Mouse (Mus musculus): ENCODE data around the gene Ccdc33.

The Ccdc33 gene

GRCm38 (mm10) chr9:58129508-58129907 lies 10.9 kb upstream of the Ccdc33 start:
- DNase-seq (ENCODE audit: low spot score): no peak

- no peak for DNase-seq (ENCODE audit: low spot score)
These were observed 10.3 kb upstream of the Ccdc33 start for GRCm38 (mm10) chr9:58128926-58129413.

- no peak for DNase-seq (ENCODE audit: low spot score)
These were observed 7.2 kb upstream of the Ccdc33 start for GRCm38 (mm10) chr9:58125811-58126210.

- no peak for DNase-seq (ENCODE audit: low spot score)
These were observed 6.5 kb upstream of the Ccdc33 start for GRCm38 (mm10) chr9:58125085-58125484.

- DNase-seq (ENCODE audit: low spot score): no peak
These were observed 2.5 kb downstream of the Ccdc33 start for GRCm38 (mm10) chr9:58116024-58116651.

DNA sequence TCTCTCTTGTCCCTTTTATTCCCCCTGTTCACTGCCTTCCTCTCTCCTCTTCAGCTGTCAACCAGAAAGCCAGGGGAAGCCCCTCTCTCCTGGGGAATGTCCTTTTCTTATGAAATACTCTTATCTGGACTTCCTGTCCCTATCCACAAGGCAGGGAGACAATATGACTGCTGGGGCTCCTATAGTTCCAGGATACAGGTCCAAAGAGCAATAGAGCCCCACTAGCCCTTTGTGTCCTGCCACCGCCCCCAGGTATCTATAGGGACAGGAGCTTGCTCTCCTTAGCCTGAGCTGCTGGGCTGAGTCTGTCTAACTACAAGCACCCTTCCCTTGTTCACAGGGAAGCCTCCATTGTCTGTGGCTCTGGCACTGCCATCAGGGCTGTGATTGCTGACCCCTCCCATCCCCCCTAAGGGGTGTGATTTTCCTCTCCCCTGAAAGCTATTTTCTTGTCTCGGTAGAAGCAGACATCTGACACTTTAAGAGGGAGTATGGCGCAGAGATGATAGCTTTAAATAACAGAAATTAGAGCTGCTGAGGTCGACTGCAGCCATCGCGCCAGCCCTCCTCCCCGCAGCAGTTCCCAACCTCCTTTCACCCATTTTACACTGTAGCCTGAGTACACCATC lies 3.2 kb downstream of the Ccdc33 start:
- no peak for DNase-seq (ENCODE audit: low spot score)

DNA sequence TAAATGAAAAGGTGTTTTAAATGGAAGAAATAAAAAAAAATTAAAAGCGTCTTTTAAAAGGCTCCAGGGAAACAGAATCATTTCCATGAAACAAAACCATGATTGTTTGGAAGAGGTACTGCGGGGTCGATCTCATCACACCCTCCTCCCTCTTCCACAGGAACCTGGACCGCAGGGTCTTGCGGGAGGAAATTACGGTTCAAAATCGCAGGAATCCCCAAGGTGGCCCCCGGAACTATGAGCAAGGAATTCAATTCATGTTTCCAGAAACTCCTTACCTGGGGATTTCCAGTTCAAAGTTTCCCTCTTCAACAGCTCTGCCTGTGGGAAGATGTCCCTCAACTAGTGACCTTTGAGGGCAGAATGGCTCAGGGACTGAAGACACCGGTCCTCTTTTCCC lies 4.6 kb downstream of the Ccdc33 start:
- no peak for DNase-seq (ENCODE audit: low spot score)

DNA sequence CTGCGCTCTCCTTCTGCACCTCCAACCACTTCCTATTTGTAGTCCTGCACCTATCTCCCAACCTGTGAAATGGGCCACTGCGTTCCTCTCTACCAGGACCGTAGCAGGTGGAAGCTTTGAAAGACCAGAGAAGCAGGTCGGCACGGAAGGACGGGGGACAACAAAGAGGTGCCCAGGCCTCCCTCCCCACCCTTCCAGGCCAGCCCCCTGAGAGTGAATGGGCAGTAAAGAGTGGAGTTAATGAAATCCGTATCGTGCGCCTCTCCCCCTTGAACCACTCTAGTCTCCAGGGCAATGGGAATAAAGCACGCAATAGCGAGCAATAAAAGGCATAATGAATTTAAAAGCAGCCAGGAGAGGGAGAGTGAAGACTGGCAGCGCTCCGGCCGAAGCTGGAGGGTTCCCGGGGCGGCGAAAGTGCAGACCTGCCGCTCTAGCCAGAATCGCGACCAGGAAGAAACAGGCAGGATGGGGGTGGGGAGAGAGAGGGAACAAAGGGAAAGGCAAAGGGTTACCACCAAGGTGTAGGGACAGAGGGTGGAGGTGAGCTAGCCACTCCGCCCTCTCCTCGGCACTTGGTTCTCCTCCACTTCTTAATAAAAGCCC lies 5.2 kb downstream of the Ccdc33 start:
- DNase-seq (ENCODE audit: low spot score): no peak

DNA sequence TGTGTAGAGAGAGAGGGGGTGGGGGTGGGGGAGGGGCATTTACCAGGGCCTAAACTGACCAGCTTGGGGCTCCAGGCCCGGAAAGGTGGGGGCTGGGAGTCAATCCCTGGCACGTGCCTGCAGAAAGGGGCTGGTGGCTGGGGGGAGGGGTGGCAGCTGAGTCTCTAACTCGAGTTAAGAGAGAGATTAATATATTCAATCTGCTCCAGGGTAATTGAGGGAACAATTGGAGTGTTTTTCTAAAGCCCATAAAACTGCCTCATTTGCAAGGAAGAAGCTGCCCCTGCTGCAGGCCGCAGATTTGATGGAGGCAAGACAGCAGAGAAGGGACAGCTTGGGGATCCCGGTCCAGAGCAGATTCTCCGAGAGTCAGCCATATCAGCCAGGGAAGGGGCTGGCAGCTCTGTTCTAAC lies 5.8 kb downstream of the Ccdc33 start:
- DNase-seq (ENCODE audit: low spot score): no peak

DNA sequence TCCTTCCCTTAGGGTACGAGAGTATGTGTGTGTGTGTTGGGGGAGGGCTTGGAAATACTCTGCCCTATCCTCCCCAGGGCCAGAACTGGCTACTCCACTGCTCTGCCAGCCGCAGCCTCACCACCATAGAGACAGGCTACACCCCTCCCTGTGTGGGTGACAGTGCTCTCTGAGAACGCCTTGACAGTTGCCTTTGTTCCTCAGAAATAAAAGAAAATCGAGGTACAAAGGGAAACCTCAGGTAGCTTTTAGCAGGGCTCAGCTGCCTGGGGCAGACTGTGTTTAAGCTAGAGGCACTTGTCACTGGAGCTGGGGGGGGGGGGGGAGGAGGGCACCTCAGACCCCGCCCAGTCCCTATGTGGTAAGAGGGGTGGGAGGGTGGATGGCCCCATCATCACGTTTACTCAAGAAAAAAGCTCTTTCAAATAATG lies 6.3 kb downstream of the Ccdc33 start:
- DNase-seq (ENCODE audit: low spot score): no peak

GRCm38 (mm10) chr9:58111431-58111830 lies 7.2 kb downstream of the Ccdc33 start:
- no peak for DNase-seq (ENCODE audit: low spot score)

- DNase-seq (ENCODE audit: low spot score): no peak
These were observed 7.8 kb downstream of the Ccdc33 start for GRCm38 (mm10) chr9:58110787-58111186.

GRCm38 (mm10) chr9:58107494-58107893 lies 11.1 kb downstream of the Ccdc33 start:
- DNase-seq (ENCODE audit: low spot score): no peak

DNA sequence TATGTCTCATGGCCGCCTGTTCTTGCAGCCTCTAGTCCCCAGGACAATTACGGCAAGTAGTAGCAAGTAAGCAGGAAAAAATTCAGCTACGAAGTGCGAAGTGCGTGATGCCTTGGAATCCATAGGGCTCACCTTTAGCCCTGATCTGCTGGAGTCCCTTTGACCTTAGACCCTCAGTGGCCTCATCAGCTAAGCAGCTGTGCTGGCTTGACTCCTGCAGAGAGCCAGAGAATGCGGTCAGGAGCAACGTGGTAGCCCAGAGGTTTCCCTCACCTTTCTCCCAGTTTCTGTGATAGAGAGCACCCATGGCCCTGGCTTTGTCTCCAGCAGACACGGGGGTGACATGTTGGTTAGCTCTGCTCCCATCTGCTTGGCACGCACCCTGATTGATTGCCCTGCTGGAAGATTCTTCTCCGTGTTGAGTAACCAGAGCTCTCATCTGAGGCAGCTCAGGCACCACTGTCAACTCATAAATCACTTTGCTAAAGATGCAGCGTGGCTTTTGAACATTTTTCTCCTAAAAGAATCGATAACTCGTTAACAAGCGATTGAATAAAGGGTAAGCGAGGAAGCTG lies 12.9 kb downstream of the Ccdc33 start:
- DNase-seq (ENCODE audit: low spot score): no peak

DNA sequence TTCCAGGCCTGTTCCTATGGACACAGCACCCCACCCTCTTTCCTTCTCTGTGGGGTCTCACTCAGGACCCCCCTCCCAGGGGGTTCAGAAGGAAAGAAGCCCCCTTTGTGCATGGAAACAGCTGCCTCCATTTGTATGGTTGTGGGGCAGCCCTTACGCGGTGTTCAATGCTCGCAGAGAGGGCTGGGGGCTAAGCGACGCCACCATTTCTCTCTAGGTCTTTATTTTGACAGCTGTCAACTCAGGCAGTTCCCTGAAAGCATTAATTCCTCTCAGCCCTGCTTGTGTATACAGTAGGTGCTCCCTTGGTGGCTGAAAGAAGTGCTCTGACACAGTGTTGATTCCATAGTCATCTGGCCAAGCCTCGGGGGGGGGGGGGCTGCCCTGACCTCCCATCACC lies 15.0 kb downstream of the Ccdc33 start:
- no peak for DNase-seq (ENCODE audit: low spot score)

DNA sequence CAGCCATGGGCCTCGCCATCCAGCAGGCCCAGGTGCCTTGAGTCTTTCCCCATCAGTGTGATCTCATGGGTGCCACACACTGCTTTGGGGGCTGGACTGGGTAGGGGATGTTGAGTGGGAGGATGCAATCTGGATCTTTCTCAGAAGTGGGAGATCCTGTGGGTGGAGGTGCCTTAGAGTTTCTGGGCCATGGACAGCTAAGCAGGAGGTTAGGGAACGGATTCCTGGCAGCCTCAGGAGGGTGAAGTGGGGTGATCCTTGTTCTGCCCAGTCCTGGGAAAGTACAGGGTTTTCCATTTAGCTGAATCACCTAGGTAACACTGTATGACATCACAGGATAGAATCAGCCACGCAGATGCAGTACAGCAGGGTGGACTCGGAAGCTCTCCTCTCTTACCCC lies 16.6 kb downstream of the Ccdc33 start:
- DNase-seq (ENCODE audit: low spot score): no peak

GRCm38 (mm10) chr9:58099836-58100565 lies 18.6 kb downstream of the Ccdc33 start:
- no peak for DNase-seq (ENCODE audit: low spot score)

DNA sequence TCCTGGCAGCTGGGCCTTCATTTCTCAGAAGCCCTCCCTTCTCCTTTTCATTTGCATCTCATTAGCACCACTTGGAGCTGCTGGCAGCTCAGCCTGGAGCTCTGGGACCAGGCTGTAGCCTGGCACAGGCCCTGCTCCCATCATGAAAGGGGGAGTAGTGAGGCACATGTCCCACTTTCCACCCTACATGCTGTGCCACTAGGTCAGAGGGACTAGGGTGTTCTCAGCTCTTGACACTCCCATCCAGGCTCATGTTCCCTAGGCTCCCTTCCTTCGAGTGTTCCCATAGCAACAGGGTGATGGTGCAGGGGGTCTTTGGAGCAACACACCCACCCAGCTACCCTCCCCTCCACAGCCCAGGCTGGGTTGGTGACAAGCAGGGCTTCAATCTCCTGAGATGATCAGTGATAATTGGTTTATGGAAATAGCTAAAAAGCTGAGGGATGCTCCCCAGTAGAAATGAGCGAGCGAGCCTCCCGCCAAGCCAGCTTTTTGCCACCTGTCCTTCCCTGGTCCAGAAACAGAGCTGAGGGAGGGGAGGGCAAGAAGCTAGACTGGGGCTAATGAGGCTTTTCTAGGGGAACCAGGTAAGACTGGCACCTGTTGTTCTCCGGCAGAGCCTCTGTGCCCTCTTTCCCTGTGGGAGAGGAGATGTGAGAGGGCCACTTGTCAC lies 21.9 kb downstream of the Ccdc33 start:
- no peak for DNase-seq (ENCODE audit: low spot score)

DNA sequence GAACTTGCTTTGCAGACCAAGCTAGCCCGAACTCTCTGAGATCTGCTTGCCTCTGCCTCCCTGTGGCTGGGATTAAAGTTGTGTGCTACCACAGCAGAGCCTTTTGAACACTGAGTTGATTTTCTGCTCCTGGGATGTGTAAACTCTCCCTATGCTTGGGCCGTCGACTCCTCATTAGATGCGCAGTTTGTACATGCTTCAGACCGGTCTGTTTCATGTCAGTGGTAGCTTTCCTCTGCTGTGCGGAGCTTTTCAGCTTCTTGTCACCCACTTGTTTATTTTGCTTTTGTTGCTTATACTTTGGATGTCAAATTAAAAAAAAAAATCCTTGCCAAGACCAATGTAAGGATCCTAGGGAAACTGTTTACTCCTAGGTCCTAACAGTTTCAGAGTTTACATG lies 22.6 kb downstream of the Ccdc33 start:
- DNase-seq (ENCODE audit: low spot score): no peak

DNA sequence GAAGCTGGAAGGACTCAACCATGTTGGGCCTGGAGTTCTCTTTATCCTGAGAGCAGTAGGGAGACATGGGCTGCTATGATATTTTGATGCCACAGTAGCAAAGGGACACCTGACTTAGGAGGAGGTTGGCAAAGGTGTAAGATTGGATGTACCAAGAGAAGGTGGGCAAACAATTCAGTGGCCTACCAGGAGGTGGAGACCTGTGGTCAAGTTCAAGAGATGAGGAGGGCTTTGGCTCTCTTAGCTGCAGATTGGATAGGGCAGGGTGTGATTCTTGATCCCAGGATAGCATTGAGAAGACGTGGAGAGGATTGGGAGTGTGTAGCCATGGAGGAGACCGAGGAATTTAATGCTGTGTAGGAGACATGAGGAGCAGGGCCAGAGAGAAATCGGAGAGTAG lies 24.8 kb downstream of the Ccdc33 start:
- DNase-seq (ENCODE audit: low spot score): no peak

GRCm38 (mm10) chr9:58092581-58093269 lies 25.9 kb downstream of the Ccdc33 start:
- DNase-seq (ENCODE audit: low spot score): peak; percentile 51

All from ovary, postnatal 36 days (tissue).